Mouse (Mus musculus) C2C12 (cell line): ENCODE data around the gene Sema3b.

ENCODE experiments used
- CEBPB ChIP-seq: IDR thresholded peaks from one replicate; pipeline ENCODE4 v1.6.1; 2011; ENCODE audit warnings: low read depth, mild to moderate bottlenecking, control low read depth, moderate library complexity
- CTCF ChIP-seq: IDR thresholded peaks from one replicate; pipeline ENCODE4 v1.5.1; 2011; ENCODE audit not compliant: control insufficient read depth, insufficient read depth, insufficient read length
- FOSL1 ChIP-seq: IDR thresholded peaks from one replicate; pipeline ENCODE4 v1.8.0; 2011; ENCODE audit warnings: mild to moderate bottlenecking, low read length; ENCODE audit not compliant: poor library complexity, insufficient read depth, severe bottlenecking
- MYOG ChIP-seq: IDR thresholded peaks from one replicate; pipeline ENCODE4 v1.6.1; 2011; ENCODE audit not compliant: control insufficient read depth, insufficient read length; ENCODE audit errors: extremely low read depth

DNA sequence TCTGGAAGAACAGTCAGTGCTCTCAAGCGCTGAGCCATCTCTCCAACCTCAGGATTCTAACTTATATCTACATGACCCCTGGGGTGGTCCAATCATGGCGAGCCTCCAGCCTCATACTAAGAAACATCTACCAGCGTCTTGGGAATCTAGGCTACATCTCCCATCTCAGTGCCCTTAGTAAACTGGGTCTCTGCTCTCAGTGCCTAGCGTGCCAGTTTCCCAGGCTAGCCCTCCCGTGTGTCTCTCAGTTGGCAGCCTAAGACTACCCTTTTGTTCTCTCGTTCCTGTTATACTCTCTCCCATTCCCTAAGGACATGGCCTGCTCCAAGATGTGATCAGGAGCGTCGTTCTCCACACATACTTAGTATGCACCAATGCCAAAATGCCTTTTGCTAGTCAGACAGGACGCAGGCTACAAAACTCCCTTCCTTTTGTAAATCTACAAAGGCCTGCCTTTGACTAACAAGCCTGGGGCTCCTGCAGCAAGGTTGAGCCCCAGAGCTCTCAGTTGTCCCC is 22.3 kb upstream of the Sema3b start:
- TF ChIP-seq CTCF (no peak), FOSL1 (no peak), CEBPB (no peak), MYOG (no peak)
